Comparison of ENCODE assay signal across 15 mouse cellular contexts in genomic region chr3:104390072-104390471, GRCm38 (mm10).
DNase-seq lines count a peak whose midpoint lies in the region; ATAC-seq and TF ChIP-seq lines count a peak whose summit lies in the region.
"Had no signal": no experiment of that assay in that cellular context is flagged by ENCODE, and none has a peak within 500 bp of the region (broad histone marks: within the 10 kb centered on the region; RNA-seq: fewer than 3 reads in every experiment).

No protein-coding gene starts in this region.

- no peak for DNase-seq in kidney, adult 8-10 months
- DNase-seq in adrenal gland, postnatal 14 days: peak; percentile 53
- DNase-seq in heart, postnatal 25 days (ENCODE audit: low spot score): peak; percentile 2
- no peak for DNase-seq in lung, postnatal 10 days
- no peak for DNase-seq in forebrain, postnatal 0 days
- DNase-seq: cerebellum, postnatal 36 days; left cerebral cortex, postnatal 4 days; right cerebral cortex, adult 18-20 months; thymus, postnatal 25 days had no signal

- no peak overlapping the region for H3K4me3 ChIP-seq in forebrain, embryonic 12.5 days (replicated peaks)
- H3K4me3 ChIP-seq in forebrain, embryonic 13.5 days: no peak overlapping the region
- no peak overlapping the region for H3K4me3 ChIP-seq in kidney, embryonic 16.5 days (ENCODE audit: low read length)
- no peak overlapping the region for H3K4me3 ChIP-seq in forebrain, postnatal 0 days (ENCODE audit: low read depth, low read length)
- H3K4me3 ChIP-seq: embryonic facial prominence, embryonic 13.5 days; liver, embryonic 15.5 days had no signal

- intact Hi-C loops in heart, postnatal 25 days (cut with DNase I): no loop called here

- ATAC-seq in forebrain, embryonic 12.5 days (ENCODE audit: low FRiP score): no peak
- ATAC-seq in forebrain, embryonic 13.5 days: no peak
- ATAC-seq in kidney, embryonic 16.5 days (ENCODE audit: low FRiP score, low TSS enrichment): no peak
- no peak for ATAC-seq in forebrain, postnatal 0 days
- ATAC-seq: forebrain, embryonic 14.5 days had no signal

- H3K36me3 ChIP-seq in forebrain, embryonic 12.5 days (replicated peaks): no peaks in the 10 kb centered on the region
- H3K36me3 ChIP-seq in forebrain, embryonic 13.5 days (ENCODE audit: poor library complexity, severe bottlenecking): no peaks in the 10 kb centered on the region
- no peaks in the 10 kb centered on the region for H3K36me3 ChIP-seq in kidney, embryonic 16.5 days (ENCODE audit: insufficient read depth, low read length)
- H3K36me3 ChIP-seq in forebrain, postnatal 0 days (ENCODE audit: insufficient read depth): no peaks in the 10 kb centered on the region
- H3K36me3 ChIP-seq: embryonic facial prominence, embryonic 13.5 days; liver, embryonic 15.5 days had no signal

- H3K27me3 ChIP-seq in forebrain, embryonic 12.5 days: no peaks in the 10 kb centered on the region
- no peaks in the 10 kb centered on the region for H3K27me3 ChIP-seq in forebrain, embryonic 13.5 days
- H3K27me3 ChIP-seq in kidney, embryonic 16.5 days (ENCODE audit: insufficient read depth, low read length): no peaks in the 10 kb centered on the region
- no peaks in the 10 kb centered on the region for H3K27me3 ChIP-seq in forebrain, postnatal 0 days (ENCODE audit: insufficient read depth, low read length)
- H3K27me3 ChIP-seq: embryonic facial prominence, embryonic 13.5 days; liver, embryonic 15.5 days had no signal

- H3K4me2 ChIP-seq in forebrain, embryonic 12.5 days: no peak overlapping the region
- no peak overlapping the region for H3K4me2 ChIP-seq in forebrain, embryonic 13.5 days
- H3K4me2 ChIP-seq in kidney, embryonic 16.5 days (replicated peaks; ENCODE audit: low read depth, low read length): no peak overlapping the region
- no peak overlapping the region for H3K4me2 ChIP-seq in forebrain, postnatal 0 days (ENCODE audit: low read depth)
- H3K4me2 ChIP-seq: embryonic facial prominence, embryonic 13.5 days; liver, embryonic 15.5 days had no signal

- 0 out of 2 replicates have a peak overlapping the region, but pooled peaks have one; percentile 6 for H3K27ac ChIP-seq in forebrain, embryonic 12.5 days
- no peak overlapping the region for H3K27ac ChIP-seq in forebrain, embryonic 13.5 days
- H3K27ac ChIP-seq in kidney, embryonic 16.5 days (ENCODE audit: low read length): 0 out of 2 replicates have a peak overlapping the region, but pooled peaks have one; percentile 18
- H3K27ac ChIP-seq in forebrain, postnatal 0 days (ENCODE audit: low read depth, low read length): no peak overlapping the region
- H3K27ac ChIP-seq: embryonic facial prominence, embryonic 13.5 days; liver, embryonic 15.5 days had no signal

- no peak overlapping the region for H3K9ac ChIP-seq in forebrain, embryonic 12.5 days
- no peak overlapping the region for H3K9ac ChIP-seq in forebrain, embryonic 13.5 days
- H3K9ac ChIP-seq in kidney, embryonic 16.5 days (replicated peaks; ENCODE audit: low read length): 0 out of 2 replicates have a peak overlapping the region, but pooled peaks have one; percentile 11
- H3K9ac ChIP-seq in forebrain, postnatal 0 days: no peak overlapping the region
- H3K9ac ChIP-seq: embryonic facial prominence, embryonic 13.5 days; liver, embryonic 15.5 days had no signal

- TF ChIP-seq CTCF in forebrain, postnatal 0 days (IDR thresholded peaks at IDR 0.05; ENCODE audit: low read depth): no peak

- H3K9me3 ChIP-seq in forebrain, embryonic 12.5 days: no peaks in the 10 kb centered on the region
- H3K9me3 ChIP-seq in forebrain, embryonic 13.5 days (replicated peaks): no peaks in the 10 kb centered on the region
- no peaks in the 10 kb centered on the region for H3K9me3 ChIP-seq in kidney, embryonic 16.5 days (ENCODE audit: low read length)
- no peaks in the 10 kb centered on the region for H3K9me3 ChIP-seq in forebrain, postnatal 0 days (ENCODE audit: low read length)
- H3K9me3 ChIP-seq: embryonic facial prominence, embryonic 13.5 days; liver, embryonic 15.5 days had no signal

- 75% methylated on average over 10 of the region's 10 CpGs for WGBS in forebrain, embryonic 12.5 days
- 68% methylated on average over 10 of the region's 10 CpGs for WGBS in forebrain, embryonic 13.5 days
- 34% methylated on average over 10 of the region's 10 CpGs for WGBS in kidney, embryonic 16.5 days
- WGBS in forebrain, postnatal 0 days: 61% methylated on average over 10 of the region's 10 CpGs

- peaks cover 4% of the 10 kb centered on the region; the same call in 1 of the 2 replicates for H3K4me1 ChIP-seq in forebrain, embryonic 12.5 days
- peaks cover 7% of the 10 kb centered on the region for H3K4me1 ChIP-seq in forebrain, embryonic 13.5 days
- peaks cover 5% of the 10 kb centered on the region; the same call in 1 of the 2 replicates for H3K4me1 ChIP-seq in kidney, embryonic 16.5 days (ENCODE audit: insufficient read depth, low read length)
- H3K4me1 ChIP-seq in forebrain, postnatal 0 days (ENCODE audit: insufficient read depth): peaks cover 7% of the 10 kb centered on the region; the same call in 1 of the 2 replicates
- H3K4me1 ChIP-seq: liver, embryonic 15.5 days had no signal

Comparison
In these comparisons a context has a peak if more than half of its experiments do, and no peak if none do; other contexts are left out.
1. H3K27ac ChIP-seq: peak in forebrain, embryonic 12.5 days (single experiment) and kidney, embryonic 16.5 days (single experiment); none in forebrain, embryonic 13.5 days (single experiment) and forebrain, postnatal 0 days (single experiment).
2. DNase-seq: peak in adrenal gland, postnatal 14 days (single experiment) and heart, postnatal 25 days (single experiment); none in kidney, adult 8-10 months (0 of 2), lung, postnatal 10 days (single experiment) and forebrain, postnatal 0 days (single experiment).